Comparison of ENCODE assay signal across 15 mouse cellular contexts in genomic region chr10:117103854-117104598, GRCm38 (mm10). TPM values are rescaled to one million over a fixed set of nuclear protein-coding genes. Genes with fewer than 3 reads are reported as not detected.
A peak's percentile ranks its signal among the peaks of the same experiment; 100 is the strongest.
DNase-seq lines count a peak whose midpoint lies in the region; ATAC-seq lines count a peak whose summit lies in the region.
"Had no signal": no experiment of that assay in that cellular context is flagged by ENCODE, and none has a peak within 500 bp of the region (broad histone marks: within the 10 kb centered on the region; RNA-seq: fewer than 3 reads in every experiment).

No protein-coding gene starts in this region.

- no peaks in the 10 kb centered on the region for H3K9me3 ChIP-seq in megakaryocyte, embryonic 14.5 days
- H3K9me3 ChIP-seq in liver, embryonic 11.5 days (ENCODE audit: control insufficient read depth, low read length): no peaks in the 10 kb centered on the region
- H3K9me3 ChIP-seq: midbrain, embryonic 13.5 days; neural tube, embryonic 12.5 days had no signal

- no peak for ATAC-seq in megakaryocyte, adult 5-6 weeks (ENCODE audit: poor library complexity, severe bottlenecking)
- ATAC-seq in liver, embryonic 11.5 days (replicated peaks; ENCODE audit: low FRiP score): peak; percentile 58
- ATAC-seq: midbrain, embryonic 13.5 days had no signal

- H3K4me3 ChIP-seq in megakaryocyte, embryonic 14.5 days (replicated peaks): peak overlapping the region; percentile 60
- no peak overlapping the region for H3K4me3 ChIP-seq in liver, embryonic 11.5 days (ENCODE audit: low read depth, low read length)
- H3K4me3 ChIP-seq: layer of hippocampus, adult 2 months; midbrain, embryonic 13.5 days; neural tube, embryonic 12.5 days had no signal

- peaks cover 26% of the 10 kb centered on the region for H3K36me3 ChIP-seq in megakaryocyte, embryonic 14.5 days (replicated peaks; ENCODE audit: low read length)
- H3K36me3 ChIP-seq in liver, embryonic 11.5 days (ENCODE audit: control insufficient read depth, insufficient read depth, low read length): no peaks in the 10 kb centered on the region; the same call in 1 of the 2 replicates
- H3K36me3 ChIP-seq: midbrain, embryonic 13.5 days; neural tube, embryonic 12.5 days had no signal

- H3K27me3 ChIP-seq in megakaryocyte, embryonic 14.5 days (replicated peaks): no peaks in the 10 kb centered on the region
- H3K27me3 ChIP-seq in liver, embryonic 11.5 days (replicated peaks; ENCODE audit: control insufficient read depth, insufficient read depth, low read length): no peaks in the 10 kb centered on the region
- H3K27me3 ChIP-seq: midbrain, embryonic 13.5 days; neural tube, embryonic 12.5 days had no signal

- H3K4me1 ChIP-seq in megakaryocyte, embryonic 14.5 days: peaks cover 81% of the 10 kb centered on the region
- H3K4me1 ChIP-seq in liver, embryonic 11.5 days (replicated peaks; ENCODE audit: control insufficient read depth, insufficient read depth, low read length): peaks cover 57% of the 10 kb centered on the region

- peak overlapping the region; percentile 42 for H3K4me2 ChIP-seq in liver, embryonic 11.5 days
- H3K4me2 ChIP-seq: midbrain, embryonic 13.5 days; neural tube, embryonic 12.5 days had no signal

- peak overlapping the region; percentile 83 for H3K27ac ChIP-seq in liver, embryonic 11.5 days (ENCODE audit: low read depth, low read length)
- H3K27ac ChIP-seq: layer of hippocampus, adult 2 months; midbrain, embryonic 13.5 days; neural tube, embryonic 12.5 days had no signal

- peak overlapping the region; percentile 31 for H3K9ac ChIP-seq in liver, embryonic 11.5 days (ENCODE audit: low read depth, low read length)
- H3K9ac ChIP-seq: midbrain, embryonic 13.5 days; neural tube, embryonic 12.5 days had no signal

- peak; percentile 34 for DNase-seq in c-Kit-positive CD71-positive TER-119-negative erythroid progenitor cells, embryonic 14.5 days (ENCODE audit: low read depth)
- DNase-seq in liver, embryonic 11.5 days (ENCODE audit: low spot score): peak; percentile 30
- DNase-seq in yolk sac, embryonic 10.5 days (ENCODE audit: low spot score): peak; percentile 59
- DNase-seq in kidney, adult 18-20 months: no peak
- no peak for DNase-seq in kidney, postnatal 25 days
- DNase-seq: cerebellum, postnatal 36 days; kidney, adult 8-10 months; lung, adult 2 months; retina, postnatal 1 day had no signal

RNA-seq across cellular contexts. Expression of gene Cct2, which starts 40.4 kb away (rescaled TPM):
- 3.6 and 19.1 TPM in 2 replicates for polyA plus RNA-seq in megakaryocyte, embryonic 14.5 days (2012; ENCODE audit: insufficient read depth, low replicate concordance)
- 265 and 283 TPM in 2 replicates for total RNA-seq in megakaryocyte, adult 5-6 weeks (2015)
- 250 and 266 TPM in 2 replicates for total RNA-seq in megakaryocyte, adult 5-6 weeks (2017)
- 414 and 416 TPM in 2 replicates for polyA plus RNA-seq in liver, embryonic 11.5 days (2014; fragmentation: Nextera tagmentation; extraction: Ambion mirVana)

RNA-seq across cellular contexts. Expression of gene Frs2, which starts 44.3 kb away (rescaled TPM):
- 0.75 and 1.5 TPM in 2 replicates for polyA plus RNA-seq in megakaryocyte, embryonic 14.5 days (2012; ENCODE audit: insufficient read depth, low replicate concordance)
- total RNA-seq in megakaryocyte, adult 5-6 weeks (2015): 22.9 and 25.0 TPM in 2 replicates
- 9.8 and 10.5 TPM in 2 replicates for total RNA-seq in megakaryocyte, adult 5-6 weeks (2017)
- polyA plus RNA-seq in liver, embryonic 11.5 days (2014; fragmentation: Nextera tagmentation; extraction: Ambion mirVana): 21.3 and 23.5 TPM in 2 replicates

RNA-seq across cellular contexts. Expression of gene Lrrc10, which starts 58.9 kb away (rescaled TPM):
- not detected in 2 replicates for polyA plus RNA-seq in megakaryocyte, embryonic 14.5 days (2012; ENCODE audit: insufficient read depth, low replicate concordance)
- total RNA-seq in megakaryocyte, adult 5-6 weeks (2015): not detected in 2 replicates
- total RNA-seq in megakaryocyte, adult 5-6 weeks (2017): not detected in 2 replicates
- 0.21 and 0.23 TPM in 2 replicates for polyA plus RNA-seq in liver, embryonic 11.5 days (2014; fragmentation: Nextera tagmentation; extraction: Ambion mirVana)
- polyA plus RNA-seq: frontal cortex, adult 2 months; midbrain, embryonic 13.5 days; neural tube, embryonic 12.5 days had no signal

Comparison
In these comparisons a context has a peak if more than half of its experiments do, and no peak if none do; other contexts are left out.
1. DNase-seq: peak in c-Kit-positive CD71-positive TER-119-negative erythroid progenitor cells, embryonic 14.5 days (single experiment), liver, embryonic 11.5 days (single experiment) and yolk sac, embryonic 10.5 days (single experiment); none in kidney, adult 18-20 months (single experiment) and kidney, postnatal 25 days (0 of 2).
2. RNA of gene Cct2, which starts 40.4 kb away (polyA plus RNA-seq): 414 to 416 TPM in liver, embryonic 11.5 days; 3.6 to 19.1 TPM in megakaryocyte, embryonic 14.5 days; every median in the first group is over 10 times any median in the second.